Mouse (Mus musculus): ENCODE data around the gene Ttc37. TPM values are rescaled to one million over a fixed set of nuclear protein-coding genes. Genes with fewer than 3 reads are reported as not detected.

Ttc37 gene
- total and polyA plus RNA-seq, 3 experiments = 23.9 to 34.7 (median 26.7) TPM

GRCm38 (mm10) chr13:76190273-76190672 is 91.7 kb downstream of the Ttc37 start:
- dilution Hi-C loops (cut with MboI; ENCODE audit: extremely low pct_ligation_motif_present, extremely low pct_unique_long_range_greater_than_20kb, low sequenced_read_pairs) = no loop called here
- in situ Hi-C loops (cut with MboI; ENCODE audit: low pct_ligation_motif_present, low pct_unique_long_range_greater_than_20kb, low sequenced_read_pairs) = no loop called here
- TF ChIP-seq CHD2 (IDR thresholded peaks at IDR 0.05; ENCODE audit: low read length) = no peak
- TF ChIP-seq SIN3A (IDR thresholded peaks at IDR 0.05; ENCODE audit: low read length) = no peak
- no peak for TF ChIP-seq RAD21 (IDR thresholded peaks at IDR 0.05; ENCODE audit: low read depth, low read length)
- no peak for TF ChIP-seq USF1 (IDR thresholded peaks at IDR 0.05; ENCODE audit: low read depth, low read length)
- TF ChIP-seq MEF2A (IDR thresholded peaks at IDR 0.05; ENCODE audit: borderline replicate concordance, low read depth, low read length) = no peak
- TF ChIP-seq ZC3H11A (IDR thresholded peaks at IDR 0.05; ENCODE audit: low read depth, low read length) = no peak

GRCm38 (mm10) chr13:76194937-76195336 is 96.4 kb downstream of the Ttc37 start:
- Histone ChIP-seq H3K4me1 (ENCODE audit: control insufficient read depth in 1 of 2, insufficient read depth in 2 of 2) (peaks cover 2 to 62% of the 10 kb centered on the region in 2 experiments; a peak in 3 of 4 replicates), H3K9me3 (replicated peaks; ENCODE audit: low read length) (peaks cover 9% of the 10 kb centered on the region), H3K27ac (ENCODE audit: insufficient read depth, low read depth) (no peak overlapping the region), H3K79me2 (replicated peaks; ENCODE audit: control insufficient read depth, extremely low read depth, insufficient read depth, poor library complexity, severe bottlenecking) (no peaks in the 10 kb centered on the region), H3K4me2 (ENCODE audit: insufficient read depth, low read depth, poor library complexity, severe bottlenecking) (no peak overlapping the region), H3K4me3 (replicated peaks in 1 of 3; ENCODE audit: low read depth in 2 of 3, low read length in 2 of 3, poor library complexity in 1 of 3) (no peak overlapping the region), H3K9ac (ENCODE audit: insufficient read depth, low read depth) (no peak overlapping the region), H3K27me3 (replicated peaks) (no peaks in the 10 kb centered on the region), H3K36me3 (replicated peaks in 1 of 2; ENCODE audit: control insufficient read depth in 1 of 2, insufficient read depth in 1 of 2, low read length in 1 of 2) (peaks cover 29 to 67% of the 10 kb centered on the region in 2 experiments)
- no peak for TF ChIP-seq MXI1 (IDR thresholded peaks at IDR 0.05; ENCODE audit: low read depth, low read length)
- no peak for TF ChIP-seq SIN3A (IDR thresholded peaks at IDR 0.05; ENCODE audit: low read length)
- no peak for TF ChIP-seq NELFE (IDR thresholded peaks at IDR 0.05; ENCODE audit: low read depth, low read length)
- TF ChIP-seq JUN (IDR thresholded peaks at IDR 0.05; ENCODE audit: insufficient read depth, low read depth, low read length) = no peak
- no peak for TF ChIP-seq RAD21 (IDR thresholded peaks at IDR 0.05; ENCODE audit: low read depth, low read length)
- no peak for TF ChIP-seq ZKSCAN1 (IDR thresholded peaks at IDR 0.05; ENCODE audit: borderline replicate concordance, low read depth, low read length)
- no peak for TF ChIP-seq EP300 (IDR thresholded peaks at IDR 0.05; ENCODE audit: low read length)
- TF ChIP-seq ZC3H11A (IDR thresholded peaks at IDR 0.05; ENCODE audit: low read depth, low read length) = no peak
- TF ChIP-seq CHD2 (IDR thresholded peaks at IDR 0.05; ENCODE audit: low read length) = no peak
- no peak for TF ChIP-seq ZNF384 (IDR thresholded peaks at IDR 0.05; ENCODE audit: low read depth, low read length)
- no peak for TF ChIP-seq POLR2A (IDR thresholded peaks at IDR 0.05; ENCODE audit: low read depth, low read length)
- TF ChIP-seq HCFC1 (IDR thresholded peaks at IDR 0.05; ENCODE audit: low read depth, low read length) = no peak
- TF ChIP-seq PAX5 (IDR thresholded peaks at IDR 0.05; ENCODE audit: low read length) = no peak
- TF ChIP-seq GABPA (IDR thresholded peaks at IDR 0.05; ENCODE audit: insufficient replicate concordance, low read depth, low read length) = no peak
- TF ChIP-seq TBP (conservative IDR thresholded peaks at IDR 0.05; ENCODE audit: low read depth, low read length) = no peak
- TF ChIP-seq CHD1 (IDR thresholded peaks at IDR 0.05; ENCODE audit: low read depth, low read length) = no peak
- no peak for TF ChIP-seq NRF1 (IDR thresholded peaks at IDR 0.05; ENCODE audit: low read depth, low read length)
- DNase-seq (ENCODE audit: extremely low read depth) = no peak
- dilution Hi-C loops (cut with MboI; ENCODE audit: extremely low pct_ligation_motif_present, extremely low pct_unique_long_range_greater_than_20kb, low sequenced_read_pairs) = no loop called here
- in situ Hi-C loops (cut with MboI; ENCODE audit: low pct_ligation_motif_present, low pct_unique_long_range_greater_than_20kb, low sequenced_read_pairs) = no loop called here

More at GRCm38 (mm10) chr13:76190273-76190672, 91.7 kb downstream of the Ttc37 start:
- H3K4me3 ChIP-seq (replicated peaks in 1 of 3; ENCODE audit: low read depth in 2 of 3, low read length in 2 of 3, poor library complexity in 1 of 3) = no peak overlapping the region
- no peak overlapping the region for H3K9ac ChIP-seq (ENCODE audit: insufficient read depth, low read depth)
- H3K27me3 ChIP-seq (replicated peaks) = no peaks in the 10 kb centered on the region
- H3K4me1 ChIP-seq (ENCODE audit: control insufficient read depth in 1 of 2, insufficient read depth in 2 of 2) = peaks cover 2 to 42% of the 10 kb centered on the region in 2 experiments; a peak in 3 of 4 replicates
- no peak overlapping the region for H3K27ac ChIP-seq (ENCODE audit: insufficient read depth, low read depth)
- peaks cover 9% of the 10 kb centered on the region for H3K9me3 ChIP-seq (replicated peaks; ENCODE audit: low read length)
- no peak overlapping the region for H3K4me2 ChIP-seq (ENCODE audit: insufficient read depth, low read depth, poor library complexity, severe bottlenecking)
- DNase-seq (ENCODE audit: extremely low read depth) = no peak
- no peaks in the 10 kb centered on the region for H3K79me2 ChIP-seq (replicated peaks; ENCODE audit: control insufficient read depth, extremely low read depth, insufficient read depth, poor library complexity, severe bottlenecking)
- H3K36me3 ChIP-seq (replicated peaks in 1 of 2; ENCODE audit: control insufficient read depth in 1 of 2, insufficient read depth in 1 of 2, low read length in 1 of 2) = peaks cover 36 to 65% of the 10 kb centered on the region in 2 experiments

Measured in CH12.LX (cell line).